Mouse (Mus musculus): ENCODE results near the gene Zfp712. TPM values are rescaled to one million over a fixed set of nuclear protein-coding genes. Genes with fewer than 3 reads are reported as not detected.
A peak's percentile ranks its signal among the peaks of the same experiment; 100 is the strongest.

The Zfp712 gene
- polyA plus RNA-seq, 1 experiment, result 0.18 TPM

- WGBS, result 68% methylated on average over 1 of the region's 1 CpGs
- H3K27ac ChIP-seq (ENCODE audit: insufficient read depth, low read length), result no peak overlapping the region
- H3K27me3 ChIP-seq (ENCODE audit: control insufficient read depth, insufficient read depth, low read length), result no peaks in the 10 kb centered on the region
- no peaks in the 10 kb centered on the region for H3K4me1 ChIP-seq (ENCODE audit: control insufficient read depth, insufficient read depth, insufficient read length)
- TF ChIP-seq CTCF (IDR thresholded peaks at IDR 0.05; ENCODE audit: extremely low read depth, insufficient read depth, insufficient read length, insufficient replicate concordance), result no peak
- no peak for TF ChIP-seq POLR2A (IDR thresholded peaks at IDR 0.05; ENCODE audit: low read depth, low read length)
- H3K4me3 ChIP-seq (ENCODE audit: extremely low read depth, insufficient read depth, insufficient read length), result no peak overlapping the region
- H3K36me3 ChIP-seq (ENCODE audit: control insufficient read depth, insufficient read depth, low read length), result peaks cover 1% of the 10 kb centered on the region; the same call in 1 of the 2 replicates
- peak in 1 of 2 experiments; percentile 14 for DNase-seq (ENCODE audit: low read depth in 1 of 2, low spot score in 2 of 2)
Observed at GRCm38 (mm10) chr13:67081946-67082345, 21.0 kb upstream of the Zfp712 start.

- WGBS, result under 1% methylated on average over 24 of the region's 24 CpGs
- H3K4me3 ChIP-seq (ENCODE audit: extremely low read depth, insufficient read depth, insufficient read length), result peak overlapping the region; percentile 86
- H3K4me1 ChIP-seq (ENCODE audit: control insufficient read depth, insufficient read depth, insufficient read length), result no peaks in the 10 kb centered on the region
- no peak for TF ChIP-seq CTCF (IDR thresholded peaks at IDR 0.05; ENCODE audit: extremely low read depth, insufficient read depth, insufficient read length, insufficient replicate concordance)
- TF ChIP-seq POLR2A (IDR thresholded peaks at IDR 0.05; ENCODE audit: low read depth, low read length), result peak; percentile 12; the same call in 1 of the 2 replicates
- H3K27me3 ChIP-seq (ENCODE audit: control insufficient read depth, insufficient read depth, low read length), result no peaks in the 10 kb centered on the region
- peak overlapping the region; percentile 57 for H3K27ac ChIP-seq (ENCODE audit: insufficient read depth, low read length)
- H3K36me3 ChIP-seq (ENCODE audit: control insufficient read depth, insufficient read depth, low read length), result peaks cover 1% of the 10 kb centered on the region; the same call in 1 of the 2 replicates
- DNase-seq (ENCODE audit: low read depth in 1 of 2, low spot score in 2 of 2), result peak; percentile 17 to 60
Observed at GRCm38 (mm10) chr13:67081142-67081713, 20.3 kb upstream of the Zfp712 start.

- Histone ChIP-seq H3K36me3 (ENCODE audit: control insufficient read depth, insufficient read depth, low read length) (peaks cover 11% of the 10 kb centered on the region; the same call in 1 of the 2 replicates), H3K27ac (ENCODE audit: insufficient read depth, low read length) (no peak overlapping the region), H3K27me3 (ENCODE audit: control insufficient read depth, insufficient read depth, low read length) (no peaks in the 10 kb centered on the region), H3K4me3 (ENCODE audit: extremely low read depth, insufficient read depth, insufficient read length) (no peak overlapping the region), H3K4me1 (ENCODE audit: control insufficient read depth, insufficient read depth, insufficient read length) (no peaks in the 10 kb centered on the region)
- 96% methylated on average over 2 of the region's 2 CpGs for WGBS
- no peak for DNase-seq (ENCODE audit: low read depth in 1 of 2, low spot score in 2 of 2)
- no peak for TF ChIP-seq POLR2A (IDR thresholded peaks at IDR 0.05; ENCODE audit: low read depth, low read length)
- no peak for TF ChIP-seq CTCF (IDR thresholded peaks at IDR 0.05; ENCODE audit: extremely low read depth, insufficient read depth, insufficient read length, insufficient replicate concordance)
Observed at GRCm38 (mm10) chr13:67077244-67077643, 16.3 kb upstream of the Zfp712 start.

GRCm38 (mm10) chr13:67072786-67073185, 11.8 kb upstream of the Zfp712 start:
- 89% methylated on average over 2 of the region's 2 CpGs for WGBS

GRCm38 (mm10) chr13:67065386-67065785, 4.4 kb upstream of the Zfp712 start:
- DNase-seq (ENCODE audit: low read depth in 1 of 2, low spot score in 2 of 2), result no peak
- TF ChIP-seq POLR2A (IDR thresholded peaks at IDR 0.05; ENCODE audit: low read depth, low read length), result no peak
- no peak for TF ChIP-seq CTCF (IDR thresholded peaks at IDR 0.05; ENCODE audit: extremely low read depth, insufficient read depth, insufficient read length, insufficient replicate concordance)
- Histone ChIP-seq H3K4me3 (ENCODE audit: extremely low read depth, insufficient read depth, insufficient read length) (no peak overlapping the region), H3K36me3 (ENCODE audit: control insufficient read depth, insufficient read depth, low read length) (peaks cover 4% of the 10 kb centered on the region; the same call in 1 of the 2 replicates), H3K27ac (ENCODE audit: insufficient read depth, low read length) (no peak overlapping the region), H3K27me3 (ENCODE audit: control insufficient read depth, insufficient read depth, low read length) (no peaks in the 10 kb centered on the region), H3K4me1 (ENCODE audit: control insufficient read depth, insufficient read depth, insufficient read length) (no peaks in the 10 kb centered on the region)
- 93% methylated on average over 8 of the region's 8 CpGs for WGBS

More at GRCm38 (mm10) chr13:67072786-67073185, 11.8 kb upstream of the Zfp712 start:
- H3K36me3 ChIP-seq (ENCODE audit: control insufficient read depth, insufficient read depth, low read length), result peaks cover 19% of the 10 kb centered on the region
- H3K27me3 ChIP-seq (ENCODE audit: control insufficient read depth, insufficient read depth, low read length), result no peaks in the 10 kb centered on the region
- H3K27ac ChIP-seq (ENCODE audit: insufficient read depth, low read length), result no peak overlapping the region
- no peak overlapping the region for H3K4me3 ChIP-seq (ENCODE audit: extremely low read depth, insufficient read depth, insufficient read length)
- TF ChIP-seq POLR2A (IDR thresholded peaks at IDR 0.05; ENCODE audit: low read depth, low read length) (no peak), CTCF (IDR thresholded peaks at IDR 0.05; ENCODE audit: extremely low read depth, insufficient read depth, insufficient read length, insufficient replicate concordance) (no peak)
- H3K4me1 ChIP-seq (ENCODE audit: control insufficient read depth, insufficient read depth, insufficient read length), result no peaks in the 10 kb centered on the region
- DNase-seq (ENCODE audit: low read depth in 1 of 2, low spot score in 2 of 2), result no peak

- WGBS, result 80% methylated on average over 7 of the region's 7 CpGs
Observed at GRCm38 (mm10) chr13:67062427-67062826, 1.5 kb upstream of the Zfp712 start.

GRCm38 (mm10) chr13:67060161-67060785, 697 bp downstream of the Zfp712 start:
- WGBS, result 11% methylated on average over 12 of the region's 12 CpGs
- Histone ChIP-seq H3K4me1 (ENCODE audit: control insufficient read depth, insufficient read depth, insufficient read length) (no peaks in the 10 kb centered on the region), H3K27me3 (ENCODE audit: control insufficient read depth, insufficient read depth, low read length) (no peaks in the 10 kb centered on the region), H3K36me3 (ENCODE audit: control insufficient read depth, insufficient read depth, low read length) (no peaks in the 10 kb centered on the region), H3K27ac (ENCODE audit: insufficient read depth, low read length) (no peak overlapping the region), H3K4me3 (ENCODE audit: extremely low read depth, insufficient read depth, insufficient read length) (peak overlapping the region; percentile 91)
- DNase-seq (ENCODE audit: low read depth in 1 of 2, low spot score in 2 of 2), result no peak
- TF ChIP-seq POLR2A (IDR thresholded peaks at IDR 0.05; ENCODE audit: low read depth, low read length) (no peak), CTCF (IDR thresholded peaks at IDR 0.05; ENCODE audit: extremely low read depth, insufficient read depth, insufficient read length, insufficient replicate concordance) (no peak)

More at GRCm38 (mm10) chr13:67062427-67062826, 1.5 kb upstream of the Zfp712 start:
- TF ChIP-seq CTCF (IDR thresholded peaks at IDR 0.05; ENCODE audit: extremely low read depth, insufficient read depth, insufficient read length, insufficient replicate concordance) (no peak), POLR2A (IDR thresholded peaks at IDR 0.05; ENCODE audit: low read depth, low read length) (no peak)
- Histone ChIP-seq H3K4me1 (ENCODE audit: control insufficient read depth, insufficient read depth, insufficient read length) (no peaks in the 10 kb centered on the region), H3K4me3 (ENCODE audit: extremely low read depth, insufficient read depth, insufficient read length) (no peak overlapping the region), H3K36me3 (ENCODE audit: control insufficient read depth, insufficient read depth, low read length) (no peaks in the 10 kb centered on the region), H3K27ac (ENCODE audit: insufficient read depth, low read length) (no peak overlapping the region), H3K27me3 (ENCODE audit: control insufficient read depth, insufficient read depth, low read length) (no peaks in the 10 kb centered on the region)
- no peak for DNase-seq (ENCODE audit: low read depth in 1 of 2, low spot score in 2 of 2)

Other genes starting within 250 kb of the Zfp712 start
- 0.33 and 0.37 TPM in 2 replicates for gene Gm10767, start 156.3 kb downstream of the Zfp712 start, polyA plus RNA-seq (2012; rRNA removed)
- gene Zfp708, start 36.8 kb upstream of the Zfp712 start, polyA plus RNA-seq (2012; rRNA removed), result 0.11 TPM in 1 of 2 replicates, not detected in the other
- 1.0 and 1.1 TPM in 2 replicates for gene Gm28557, start 47.4 kb upstream of the Zfp712 start, polyA plus RNA-seq (2012; rRNA removed)
- 0.13 and 0.18 TPM in 2 replicates for gene Rslcan18, start 55.1 kb upstream of the Zfp712 start, polyA plus RNA-seq (2012; rRNA removed)
- 0.09 and 0.13 TPM in 2 replicates for gene Zfp759, start 60.5 kb upstream of the Zfp712 start, polyA plus RNA-seq (2012; rRNA removed)
- gene Rsl1, start 112.0 kb upstream of the Zfp712 start, polyA plus RNA-seq (2012; rRNA removed), result 1.0 and 1.8 TPM in 2 replicates
- gene Zfp455, start 133.3 kb upstream of the Zfp712 start, polyA plus RNA-seq (2012; rRNA removed), result 0.19 and 0.25 TPM in 2 replicates
- gene Zfp458, start 217.3 kb upstream of the Zfp712 start, polyA plus RNA-seq (2012; rRNA removed), result 0.41 TPM in 2 replicates
- gene Zfp457, start 245.3 kb upstream of the Zfp712 start, polyA plus RNA-seq (2012; rRNA removed), result 0.90 and 1.1 TPM in 2 replicates